Mouse (Mus musculus): ENCODE results near the gene Selenow. TPM values are rescaled to one million over a fixed set of nuclear protein-coding genes. Genes with fewer than 3 reads are reported as not detected.
A peak's percentile ranks its signal among the peaks of the same experiment; 100 is the strongest.

The Selenow gene
- 100 to 1,000 TPM; 759 to 773 TPM for total RNA-seq (2021)
- long read RNA-seq, experiment 1, transcript Selenow-201 (6 exons, 736 nt), result major isoform, 816 of 863 reads
- long read RNA-seq, experiment 1, partial matches to known transcripts, result 27 of 863 reads
- long read RNA-seq, experiment 1, other reads (novel, unspliced or antisense), result 20 of 863 reads
- long read RNA-seq, experiment 2, transcript Selenow-201 (6 exons, 736 nt), result major isoform, 934 of 998 reads
- long read RNA-seq, experiment 2, partial matches to known transcripts, result 40 of 998 reads
- long read RNA-seq, experiment 2, other reads (novel, unspliced or antisense), result 24 of 998 reads

GRCm38 (mm10) chr7:15922220-15922773 lies at the start of gene Selenow:
Gene Selenow, minus strand, starts transcription at chr7:15922402.
- intact Hi-C loops (cut with DNase I; ENCODE audit: low total_unique reads), result no loop called here
- peak; percentile 91 for DNase-seq

- DNase-seq, result no peak
- intact Hi-C loops (cut with DNase I; ENCODE audit: low total_unique reads), result no loop called here
These were observed 47.5 kb upstream of the Selenow start for GRCm38 (mm10) chr7:15969674-15970073.

- intact Hi-C loops (cut with DNase I; ENCODE audit: low total_unique reads), result no loop called here
- DNase-seq, result no peak
These were observed 46.1 kb upstream of the Selenow start for GRCm38 (mm10) chr7:15968322-15968721.

GRCm38 (mm10) chr7:15967312-15967711 lies 45.1 kb upstream of the Selenow start, which contains the start of gene Ehd2:
Gene Ehd2, minus strand, starts transcription at chr7:15967567.
- peak; percentile 88 for DNase-seq
- intact Hi-C loops (cut with DNase I; ENCODE audit: low total_unique reads), result loop anchor here (2.0 kb wide), 1 partner anchor 19 kb away; no protein-coding TSS in a partner anchor

GRCm38 (mm10) chr7:15966489-15966888 lies 44.3 kb upstream of the Selenow start:
- intact Hi-C loops (cut with DNase I; ENCODE audit: low total_unique reads), result loop anchor here (2.0 kb wide), 1 partner anchor 18 kb away; no protein-coding TSS in a partner anchor
- no peak for DNase-seq

- intact Hi-C loops (cut with DNase I; ENCODE audit: low total_unique reads), result no loop called here
- peak; percentile 38 for DNase-seq
These were observed 41.8 kb upstream of the Selenow start for GRCm38 (mm10) chr7:15963798-15964652.

GRCm38 (mm10) chr7:15962311-15963288 lies 40.4 kb upstream of the Selenow start:
- intact Hi-C loops (cut with DNase I; ENCODE audit: low total_unique reads), result no loop called here
- DNase-seq, result peak; percentile 94

GRCm38 (mm10) chr7:15961798-15962197 lies 39.6 kb upstream of the Selenow start:
- intact Hi-C loops (cut with DNase I; ENCODE audit: low total_unique reads), result no loop called here

GRCm38 (mm10) chr7:15961239-15961638 lies 39.0 kb upstream of the Selenow start:
- no peak for DNase-seq
- intact Hi-C loops (cut with DNase I; ENCODE audit: low total_unique reads), result no loop called here

More at GRCm38 (mm10) chr7:15961798-15962197, 39.6 kb upstream of the Selenow start:
- DNase-seq, result no peak

GRCm38 (mm10) chr7:15960691-15961090 lies 38.5 kb upstream of the Selenow start:
- no peak for DNase-seq

GRCm38 (mm10) chr7:15956143-15956542 lies 33.9 kb upstream of the Selenow start:
- DNase-seq, result no peak
- intact Hi-C loops (cut with DNase I; ENCODE audit: low total_unique reads), result no loop called here

More at GRCm38 (mm10) chr7:15960691-15961090, 38.5 kb upstream of the Selenow start:
- intact Hi-C loops (cut with DNase I; ENCODE audit: low total_unique reads), result no loop called here

- intact Hi-C loops (cut with DNase I; ENCODE audit: low total_unique reads), result no loop called here
- DNase-seq, result no peak
These were observed 33.3 kb upstream of the Selenow start for GRCm38 (mm10) chr7:15955509-15955908.

GRCm38 (mm10) chr7:15954978-15955443 lies 32.8 kb upstream of the Selenow start:
- peak; percentile 67 for DNase-seq
- intact Hi-C loops (cut with DNase I; ENCODE audit: low total_unique reads), result no loop called here

- DNase-seq, result no peak
- intact Hi-C loops (cut with DNase I; ENCODE audit: low total_unique reads), result no loop called here
These were observed 32.2 kb upstream of the Selenow start for GRCm38 (mm10) chr7:15954436-15954835.

GRCm38 (mm10) chr7:15953307-15954074 lies 31.3 kb upstream of the Selenow start:
- intact Hi-C loops (cut with DNase I; ENCODE audit: low total_unique reads), result no loop called here
- no peak for DNase-seq

- intact Hi-C loops (cut with DNase I; ENCODE audit: low total_unique reads), result no loop called here
- no peak for DNase-seq
These were observed 30.2 kb upstream of the Selenow start for GRCm38 (mm10) chr7:15952416-15952815.

GRCm38 (mm10) chr7:15950008-15950407 lies 27.8 kb upstream of the Selenow start:
- DNase-seq, result no peak
- intact Hi-C loops (cut with DNase I; ENCODE audit: low total_unique reads), result no loop called here

- intact Hi-C loops (cut with DNase I; ENCODE audit: low total_unique reads), result loop anchor here (2.0 to 5.0 kb wide), 2 partner anchors 17 to 778 kb away; partner anchors contain the start of gene Ehd2
- no peak for DNase-seq
These were observed 27.1 kb upstream of the Selenow start for GRCm38 (mm10) chr7:15949216-15949790.
